Mouse (Mus musculus): ENCODE results near the gene Mad1l1.

Gene Mad1l1

DNA sequence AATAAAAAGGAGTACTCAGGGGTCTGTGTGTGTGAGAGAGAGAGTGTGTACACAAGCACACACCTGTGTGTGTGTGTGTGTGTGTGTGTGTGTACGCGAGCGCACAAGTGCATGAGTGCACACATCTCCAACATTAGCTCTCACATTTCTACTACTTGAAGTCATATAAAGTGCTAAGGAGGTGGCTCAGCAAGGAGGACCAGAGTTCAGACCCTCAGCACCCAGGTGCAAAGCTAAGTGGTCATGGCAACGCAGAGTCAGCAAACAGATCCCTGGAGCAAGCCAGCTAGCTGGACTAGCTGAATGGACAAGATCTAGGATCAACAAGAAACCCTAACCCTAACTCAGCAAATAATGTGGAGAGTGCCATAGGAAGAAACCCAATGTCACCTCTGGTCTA, 139.0 kb downstream of the Mad1l1 start:
- CTCF ChIA-PET, result no interaction called here

DNA sequence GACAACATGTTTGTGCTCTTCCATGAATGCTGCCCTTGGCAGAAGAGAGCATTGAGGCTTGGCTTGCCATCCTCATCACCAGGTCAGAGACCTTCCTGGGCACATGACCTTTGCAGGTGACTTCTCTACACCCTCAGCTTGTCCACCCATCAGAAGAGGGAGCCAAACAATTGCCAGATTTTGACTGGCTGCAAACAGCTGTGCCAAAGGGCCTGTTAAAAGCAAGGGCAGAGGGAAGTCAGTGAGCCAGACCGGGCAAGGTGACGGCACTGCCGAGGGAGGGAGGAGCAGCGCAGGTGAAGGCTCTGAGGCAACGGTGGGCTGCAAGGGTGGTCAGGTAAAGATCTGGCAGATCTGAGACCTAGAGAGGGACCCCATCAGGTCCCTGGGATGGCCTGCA, 141.3 kb downstream of the Mad1l1 start:
- CTCF ChIA-PET, result no interaction called here

DNA sequence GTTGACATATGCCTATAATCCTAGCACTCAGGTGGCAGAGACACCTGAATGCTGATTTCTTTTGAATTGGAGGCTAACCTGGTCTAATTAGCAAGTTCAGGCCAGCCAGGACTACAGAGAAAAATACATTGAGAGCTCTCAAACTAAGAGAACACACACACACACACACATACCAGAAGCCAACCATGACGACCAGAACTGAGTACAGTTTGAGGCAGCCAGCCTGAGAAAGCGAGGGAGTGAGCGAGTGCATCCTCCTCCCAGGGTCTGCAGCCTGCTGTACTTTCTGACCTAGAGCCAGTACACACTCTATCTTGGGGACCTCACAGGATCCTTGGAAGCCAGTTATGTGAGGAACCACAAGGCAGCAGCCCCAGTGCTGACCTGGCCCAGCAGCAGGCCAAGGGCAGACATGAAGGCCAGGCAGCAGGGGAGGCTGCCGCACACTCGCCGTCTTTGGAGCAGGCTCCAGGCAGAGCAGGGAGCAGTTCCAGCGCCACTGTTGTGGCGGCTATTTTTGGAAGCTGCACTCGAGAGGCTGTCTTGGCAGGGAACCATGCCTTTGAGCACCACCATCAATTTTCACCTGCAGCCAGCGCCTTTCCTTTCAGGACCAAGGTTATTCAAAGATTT, 143.2 kb downstream of the Mad1l1 start:
- CTCF ChIA-PET, result no interaction called here

DNA sequence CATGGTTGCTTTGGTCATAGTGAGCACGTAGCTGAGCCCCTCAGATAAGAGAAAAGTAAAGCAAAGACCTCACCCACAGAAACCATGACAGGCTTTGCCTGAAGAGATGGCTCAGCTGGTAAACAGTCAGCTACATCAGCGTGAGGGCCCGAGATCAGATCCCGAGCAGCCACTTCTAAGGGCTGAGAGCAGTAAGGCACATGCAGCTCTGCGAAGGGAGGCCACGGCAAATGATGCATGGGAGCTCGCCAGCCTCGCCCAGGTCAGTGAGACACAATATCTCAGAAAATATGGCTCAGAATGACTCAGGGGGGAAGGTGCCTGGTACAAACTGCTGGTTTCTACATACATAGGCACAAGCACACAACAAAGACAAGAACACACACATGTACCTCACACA, 143.8 kb downstream of the Mad1l1 start:
- CTCF ChIA-PET, result interaction anchor here (0.7 kb wide), 1 partner anchor 11 kb away, joined by 3 read pairs; no protein-coding TSS in a partner anchor

DNA sequence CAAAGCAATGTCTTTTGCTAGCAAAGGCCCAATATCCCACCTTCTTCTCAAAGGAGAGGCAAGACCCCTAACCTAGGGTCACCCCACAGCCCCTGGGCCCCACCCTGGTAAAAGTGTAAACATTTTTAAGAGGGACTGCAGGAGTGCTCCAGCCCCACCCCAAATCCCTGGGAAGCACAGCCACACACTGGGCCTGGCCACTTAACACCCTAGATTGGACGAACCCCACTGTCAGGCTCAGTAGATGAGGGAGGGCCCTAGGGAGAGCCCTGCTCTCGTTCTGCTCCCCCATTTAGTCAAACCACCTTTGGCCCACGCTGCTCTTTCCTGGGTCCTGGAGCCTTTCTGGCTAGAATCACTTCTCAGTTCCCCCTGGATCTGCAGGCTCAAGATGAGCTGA, 145.0 kb downstream of the Mad1l1 start:
- CTCF ChIA-PET, result no interaction called here

DNA sequence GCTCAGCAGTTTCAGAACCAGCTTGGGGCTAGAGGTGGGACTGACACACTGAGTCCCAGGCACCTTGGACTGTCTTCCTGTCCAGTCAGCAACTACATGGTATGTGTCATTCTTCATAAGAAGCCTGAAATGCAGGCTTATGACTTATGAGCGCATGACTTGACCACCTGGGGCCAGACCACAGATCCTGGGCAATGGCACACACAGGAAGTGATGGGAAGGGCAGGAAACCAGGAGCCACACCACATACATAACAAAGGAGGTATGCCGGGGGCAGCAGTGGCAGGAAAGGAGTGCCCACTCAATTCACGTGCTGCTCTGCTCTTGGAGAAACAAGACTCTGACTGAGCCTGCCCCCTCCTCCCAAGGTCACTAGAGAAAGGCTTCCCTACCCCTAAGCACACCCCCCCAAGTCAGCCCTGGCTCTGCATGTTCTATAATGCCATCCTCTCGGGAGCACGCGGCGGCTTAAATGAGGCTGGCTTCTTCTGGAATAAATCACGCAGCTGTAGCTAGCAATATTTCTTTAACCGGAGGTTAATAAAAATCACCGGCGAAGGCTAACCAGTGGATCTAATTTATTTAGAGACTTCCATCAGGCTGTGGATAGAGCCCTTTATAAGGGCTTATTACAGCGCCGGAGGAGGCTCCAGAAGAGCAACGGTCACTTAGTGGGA, 146.4 kb downstream of the Mad1l1 start:
- CTCF ChIA-PET, result interaction anchor here (0.6 kb wide), 1 partner anchor 122 kb away, joined by 3 read pairs; no protein-coding TSS in a partner anchor

DNA sequence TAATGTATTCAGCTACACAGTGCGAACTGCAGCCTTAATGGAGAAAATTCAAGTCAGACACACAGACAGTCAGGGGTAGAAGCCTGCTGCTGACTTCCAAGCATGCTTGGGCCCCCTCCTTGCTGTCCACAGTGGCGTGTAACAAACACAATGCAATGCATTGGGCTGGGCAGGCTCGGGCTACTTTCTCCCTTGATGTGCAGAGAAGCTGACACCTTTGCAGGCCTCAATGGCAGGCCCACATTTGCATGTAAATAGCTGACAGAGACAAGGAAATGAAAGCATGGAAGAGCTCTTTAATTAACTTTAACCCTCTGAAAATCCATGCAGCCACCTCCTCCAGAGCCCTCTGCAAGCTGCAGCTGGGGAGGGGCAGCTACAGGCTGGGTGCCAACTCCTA, 147.3 kb downstream of the Mad1l1 start:
- CTCF ChIA-PET, result no interaction called here

DNA sequence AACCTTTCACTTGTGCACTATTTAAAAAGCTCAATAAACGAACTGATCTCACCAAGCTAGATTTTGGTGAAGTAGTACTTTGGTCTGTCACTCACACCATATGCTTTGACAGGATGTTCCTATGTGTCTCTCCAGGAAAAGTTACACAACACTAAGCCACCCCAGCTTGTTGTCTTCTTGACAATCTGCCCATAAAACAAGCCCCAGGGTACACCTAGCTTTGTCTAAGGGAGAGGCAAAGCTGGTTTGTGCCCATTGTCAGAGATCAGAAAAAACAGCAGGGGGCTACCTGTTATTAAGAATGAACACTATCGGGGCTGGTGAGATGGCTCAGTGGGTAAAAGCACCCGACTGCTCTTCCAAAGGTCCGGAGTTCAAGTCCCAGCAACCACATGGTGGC, 148.2 kb downstream of the Mad1l1 start:
- CTCF ChIA-PET, result no interaction called here

DNA sequence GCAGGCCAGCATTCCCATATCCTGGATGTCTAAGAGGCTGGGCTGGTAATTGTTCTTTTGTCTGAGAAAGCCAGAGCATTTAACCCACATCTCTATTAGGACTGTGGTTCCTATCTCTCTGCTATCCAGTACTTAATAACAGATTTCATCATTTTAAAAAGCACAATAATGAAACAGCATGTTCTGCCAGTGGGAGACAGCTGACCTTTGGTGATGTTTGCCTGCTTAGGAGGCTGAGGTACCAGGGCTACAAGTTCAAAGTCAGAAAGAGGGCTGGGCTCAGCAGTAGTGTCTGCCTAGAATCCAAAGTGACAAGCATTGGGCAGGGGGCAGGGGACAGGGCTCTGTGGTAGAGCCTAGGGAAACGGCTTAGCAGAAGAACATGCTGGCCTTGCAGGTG, 149.6 kb downstream of the Mad1l1 start:
- CTCF ChIA-PET, result no interaction called here

DNA sequence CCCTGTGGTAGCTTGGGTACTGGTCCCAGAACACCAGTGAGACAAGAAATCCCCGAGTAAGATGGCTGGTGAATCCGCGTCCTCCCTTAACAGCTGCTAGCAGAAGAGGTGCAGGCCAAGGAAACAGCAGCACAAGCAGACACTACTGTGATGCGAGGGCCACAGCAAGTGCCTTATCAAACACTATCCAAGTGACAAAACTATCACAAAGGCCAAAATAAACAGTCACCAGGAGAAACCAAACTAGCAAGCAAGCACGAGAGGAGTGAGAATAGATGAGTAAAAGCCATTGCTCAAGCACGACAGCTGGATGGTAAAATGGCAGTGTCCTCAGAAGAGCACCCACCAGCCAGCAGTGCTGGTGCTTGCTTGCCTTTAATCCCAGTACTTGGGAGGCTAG, 153.8 kb downstream of the Mad1l1 start:
- CTCF ChIA-PET, result no interaction called here

DNA sequence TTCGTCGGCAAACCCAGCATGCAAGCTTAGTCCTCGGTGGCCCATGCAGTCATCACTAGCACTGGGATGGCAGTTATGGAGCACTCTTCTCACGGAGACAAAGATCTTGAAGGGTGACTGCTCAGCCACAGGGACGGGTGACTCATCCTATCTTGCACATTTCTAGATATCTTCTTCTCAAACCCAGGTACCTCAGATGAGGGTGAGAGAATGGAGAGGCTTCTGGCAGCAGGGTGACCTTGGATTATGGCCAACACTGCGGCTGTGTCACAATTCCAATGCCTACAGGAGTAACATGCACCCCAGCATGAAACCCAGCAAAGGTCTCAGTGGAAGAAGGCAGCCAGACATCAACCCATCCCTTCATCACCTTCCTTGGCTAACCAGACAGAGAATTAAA, 154.3 kb downstream of the Mad1l1 start:
- CTCF ChIA-PET, result no interaction called here

DNA sequence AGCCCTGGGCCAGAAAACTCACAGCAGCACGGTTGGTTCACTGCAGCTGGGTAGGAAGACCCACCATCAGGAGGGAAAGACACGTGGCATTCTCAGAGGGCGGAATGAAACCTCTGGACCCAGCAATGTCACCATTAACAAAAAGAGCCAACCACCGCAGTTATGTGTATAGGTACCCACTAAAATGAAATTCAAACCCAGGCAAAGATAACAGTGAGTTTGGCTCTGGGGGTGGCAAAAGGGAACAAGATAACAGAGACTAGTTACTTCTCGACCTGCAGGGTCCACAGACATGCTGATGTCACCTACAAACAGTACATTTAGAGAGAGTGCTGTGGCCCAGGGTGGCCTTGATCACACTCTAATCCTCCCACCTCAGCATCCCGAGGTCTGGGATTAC, 157.4 kb downstream of the Mad1l1 start:
- CTCF ChIA-PET, result no interaction called here

DNA sequence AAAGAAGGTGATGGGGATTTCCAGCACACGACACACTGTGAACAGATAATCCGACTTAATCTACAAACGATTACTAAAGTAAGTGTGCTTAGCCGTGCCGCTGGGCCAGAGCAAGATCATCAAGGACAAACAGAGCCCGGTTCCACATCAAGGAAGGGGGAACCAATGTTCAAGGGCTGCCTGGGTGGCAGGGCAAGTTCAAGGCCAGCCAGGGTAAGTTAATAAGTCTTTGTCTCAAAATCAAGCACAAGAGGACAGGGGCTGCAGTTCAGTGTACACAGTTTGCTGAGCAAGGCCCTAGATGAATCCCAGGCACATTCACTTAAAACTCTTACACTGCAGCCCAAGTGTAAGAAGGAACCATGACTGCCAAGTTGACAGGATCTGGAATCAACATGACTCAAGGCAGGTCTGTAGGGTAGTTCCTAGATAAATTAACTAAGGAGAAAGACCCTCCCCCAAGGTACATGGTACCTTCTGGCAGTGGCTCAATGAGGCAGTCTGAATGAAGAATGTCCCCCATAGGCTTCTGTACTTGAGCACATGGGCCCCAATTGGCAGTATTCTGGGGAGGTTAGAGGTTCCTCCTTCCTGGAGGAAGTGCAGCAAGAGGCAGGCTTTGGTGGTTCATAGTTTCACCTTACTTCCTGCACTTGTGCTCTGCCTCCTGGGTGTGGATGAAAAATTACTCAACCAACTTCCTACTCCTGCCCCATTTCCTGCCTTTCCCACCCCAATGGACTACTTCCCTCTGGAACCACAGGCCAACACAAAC, 159.1 kb downstream of the Mad1l1 start:
- CTCF ChIA-PET, result no interaction called here

DNA sequence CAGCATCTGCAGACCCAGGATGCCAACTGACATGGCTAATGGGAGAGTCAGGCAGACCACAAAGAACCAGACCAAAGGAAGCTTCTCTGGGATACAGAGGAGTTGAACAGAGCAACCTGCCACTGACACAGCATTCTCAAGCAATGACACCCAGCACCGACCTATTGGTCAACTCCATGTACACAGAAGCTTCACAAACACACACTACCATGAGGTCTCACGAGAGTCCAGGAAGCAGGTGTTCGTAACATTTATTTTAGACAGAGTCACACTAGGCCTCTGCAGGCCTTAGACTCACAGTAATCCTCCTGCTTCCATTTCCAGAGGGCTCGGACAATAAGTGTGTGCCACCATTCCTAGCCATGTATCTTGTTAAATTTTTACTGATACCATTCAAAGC, 162.3 kb downstream of the Mad1l1 start:
- CTCF ChIA-PET, result no interaction called here

DNA sequence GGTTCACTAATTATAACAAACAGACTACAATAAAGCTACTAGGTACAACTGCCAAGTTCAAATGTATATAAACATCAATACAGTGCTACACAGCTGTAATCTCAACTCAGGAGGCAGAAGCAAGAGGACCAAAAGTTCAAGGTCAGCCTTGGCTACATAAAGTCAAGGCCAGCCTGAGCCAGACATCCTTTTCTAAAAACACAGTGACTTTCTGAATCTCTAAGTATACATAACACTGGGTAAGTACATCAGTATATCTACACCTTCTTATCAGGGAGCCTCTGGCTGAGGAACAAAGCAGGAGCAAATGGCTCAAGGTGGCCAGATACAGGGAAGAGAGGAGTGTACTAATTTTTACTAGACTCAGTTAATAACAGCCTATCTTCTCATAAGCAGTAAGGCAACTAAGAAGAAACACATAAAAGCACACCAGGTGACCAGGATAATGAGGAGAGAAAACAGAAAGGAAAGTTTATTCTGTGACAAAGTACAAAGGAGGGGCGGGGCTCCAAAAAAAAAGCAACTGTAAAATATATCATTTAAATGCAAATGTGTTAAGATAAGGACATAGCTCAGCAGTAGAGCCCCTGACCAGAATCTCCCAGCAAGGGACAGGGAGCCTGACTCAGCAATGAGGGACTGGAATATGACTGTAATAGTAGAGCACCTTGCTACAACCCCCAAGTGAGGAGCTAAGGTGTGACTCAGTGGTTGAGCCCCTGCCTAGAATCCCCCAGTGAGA, 163.3 kb downstream of the Mad1l1 start:
- CTCF ChIA-PET, result no interaction called here

DNA sequence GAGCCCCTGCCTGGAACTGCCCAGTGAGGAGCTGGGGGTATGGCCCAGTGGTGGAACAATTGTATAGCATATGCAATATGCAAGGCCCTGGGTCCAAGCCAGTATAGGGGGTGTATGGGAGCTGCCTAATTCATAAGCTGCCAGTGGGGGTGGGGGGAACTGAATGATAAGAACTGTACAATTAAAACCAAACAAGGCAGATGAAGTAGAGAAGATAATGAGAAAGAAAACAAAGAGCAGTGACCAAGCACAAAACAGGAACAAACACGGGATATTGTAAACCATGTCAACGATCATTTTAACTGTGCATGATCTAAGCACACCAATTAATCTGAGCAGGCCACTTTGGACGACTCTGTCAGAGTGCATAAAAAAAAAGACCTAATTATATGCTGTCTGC, 167.2 kb downstream of the Mad1l1 start:
- CTCF ChIA-PET, result no interaction called here

DNA sequence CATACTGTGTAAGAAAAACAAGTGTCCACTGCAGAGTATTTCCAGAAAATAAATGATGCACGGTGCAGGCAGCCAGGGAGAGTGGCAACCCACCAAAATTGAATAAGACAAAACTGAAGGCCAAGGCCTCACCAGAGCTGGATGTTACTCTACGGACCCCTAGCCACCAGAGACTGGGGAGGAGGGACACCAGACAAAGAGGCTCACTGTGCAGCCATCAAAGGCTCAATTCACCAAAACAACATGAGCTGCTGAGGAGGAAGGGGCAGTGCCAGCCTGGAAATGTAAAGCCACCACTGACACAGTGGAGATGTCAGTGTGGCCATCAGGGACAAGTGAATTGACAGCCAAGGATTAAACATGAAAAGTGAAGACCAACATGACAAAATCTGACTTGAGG, 169.5 kb downstream of the Mad1l1 start:
- CTCF ChIA-PET, result interaction anchor here (0.5 to 0.6 kb wide), 2 partner anchors 385 to 1085 kb away, joined by 3 read pairs; no protein-coding TSS in a partner anchor

DNA sequence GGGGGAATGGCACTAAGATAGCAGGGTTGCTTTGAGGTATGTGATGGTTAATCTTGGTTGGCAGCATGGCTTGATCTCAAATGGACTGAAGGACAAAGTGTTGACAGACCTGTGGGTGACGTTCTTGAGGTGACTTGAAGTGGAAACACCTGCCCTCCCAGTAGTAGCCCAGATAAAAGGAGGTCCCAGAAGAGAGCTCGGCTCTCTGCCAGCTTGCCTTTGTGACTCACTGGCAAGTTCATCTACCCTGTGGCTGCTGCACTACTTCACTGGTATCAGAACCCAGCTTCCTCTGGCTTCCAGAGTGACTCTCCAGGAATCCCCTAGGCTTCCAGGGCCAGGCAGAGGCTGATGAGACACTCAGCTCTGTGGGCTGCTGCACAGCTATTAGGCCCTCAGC, 170.2 kb downstream of the Mad1l1 start:
- CTCF ChIA-PET, result interaction anchor here (0.5 to 0.6 kb wide), 2 partner anchors 386 to 1085 kb away, joined by 3 read pairs; no protein-coding TSS in a partner anchor

DNA sequence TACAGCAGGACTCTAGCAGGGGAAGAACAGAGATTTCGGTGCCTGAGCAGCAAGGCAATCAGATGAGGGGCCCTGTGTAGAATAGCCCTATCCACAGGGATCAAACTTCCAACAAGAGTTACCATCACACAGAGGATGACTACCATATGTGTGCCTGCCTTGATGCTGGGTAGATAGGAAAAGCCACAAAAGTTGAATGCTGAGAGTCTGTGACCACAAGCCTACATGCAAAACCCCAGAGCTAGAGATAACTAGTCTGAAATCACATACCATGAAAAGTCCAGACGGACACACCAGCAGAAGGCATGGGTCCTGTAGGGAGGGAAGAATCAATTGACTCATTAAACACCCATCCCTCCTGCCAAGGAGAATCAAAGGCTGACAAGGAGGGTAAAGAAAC, 170.7 kb downstream of the Mad1l1 start:
- CTCF ChIA-PET, result no interaction called here

DNA sequence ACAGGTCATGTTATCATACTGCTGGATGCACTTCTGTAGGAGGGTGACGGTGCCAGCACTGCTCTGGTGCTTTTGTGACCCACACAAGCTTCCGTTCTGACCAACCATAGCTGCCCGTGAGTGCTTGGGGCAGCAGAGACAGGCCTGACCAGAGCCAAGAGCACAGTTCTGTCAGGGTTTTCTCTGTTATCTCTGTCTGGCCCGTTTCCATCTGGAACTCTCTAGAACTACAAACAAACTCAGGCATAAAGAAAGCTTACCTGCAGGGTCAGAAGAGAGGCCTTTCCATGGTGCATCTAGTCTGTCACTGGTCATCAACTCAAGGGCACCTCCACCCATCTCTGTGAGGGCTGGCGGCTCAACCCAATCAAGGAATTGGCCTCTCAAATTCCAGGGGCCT, 171.2 kb downstream of the Mad1l1 start:
- CTCF ChIA-PET, result no interaction called here

DNA sequence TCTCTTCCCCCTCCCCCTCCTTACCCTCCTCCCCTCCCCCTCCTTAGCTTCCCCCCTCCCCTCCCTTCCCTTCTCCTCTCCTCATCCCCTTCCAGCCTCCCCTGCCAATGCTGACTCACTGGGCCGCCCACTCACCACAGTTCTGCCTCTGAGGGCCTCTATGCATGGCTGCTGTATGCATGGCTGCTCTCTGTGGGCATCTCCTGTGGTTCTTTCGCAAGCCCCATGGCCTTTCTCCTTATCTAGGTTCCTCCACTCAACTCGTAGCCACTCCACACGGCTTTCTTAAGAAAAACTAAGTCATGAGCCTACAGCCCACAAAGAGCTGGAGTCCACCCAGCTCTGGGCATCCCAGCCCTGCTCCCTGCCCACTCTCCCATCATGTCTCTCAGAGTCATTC, 172.1 kb downstream of the Mad1l1 start:
- CTCF ChIA-PET, result no interaction called here

DNA sequence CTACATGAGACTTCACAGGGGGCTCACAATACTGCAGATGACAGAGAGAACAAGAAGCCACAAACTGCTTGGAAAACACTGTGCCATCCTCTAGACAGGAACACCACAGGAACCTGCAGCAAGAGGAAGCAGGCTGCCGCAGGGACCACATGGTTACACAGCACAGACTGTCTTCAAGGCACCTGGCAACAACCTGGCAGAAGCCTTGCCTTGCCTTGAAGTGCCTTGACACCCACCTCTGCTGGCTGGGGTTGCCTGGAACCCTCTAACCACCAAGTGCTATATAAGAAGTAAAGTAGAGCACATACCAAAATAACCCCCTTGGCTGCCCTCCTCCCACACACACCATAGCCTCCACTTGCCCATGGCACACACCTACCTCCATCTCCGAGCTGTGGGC, 177.8 kb downstream of the Mad1l1 start:
- CTCF ChIA-PET, result no interaction called here
